Mouse (Mus musculus): ENCODE measurements at regions not wholly inside any gene's neighbourhood (a gene's known extent, or its start where the extent isn't known, plus 50 kb on each side); places are given as distances from the start of the nearest gene placed in this dataset.

DNA sequence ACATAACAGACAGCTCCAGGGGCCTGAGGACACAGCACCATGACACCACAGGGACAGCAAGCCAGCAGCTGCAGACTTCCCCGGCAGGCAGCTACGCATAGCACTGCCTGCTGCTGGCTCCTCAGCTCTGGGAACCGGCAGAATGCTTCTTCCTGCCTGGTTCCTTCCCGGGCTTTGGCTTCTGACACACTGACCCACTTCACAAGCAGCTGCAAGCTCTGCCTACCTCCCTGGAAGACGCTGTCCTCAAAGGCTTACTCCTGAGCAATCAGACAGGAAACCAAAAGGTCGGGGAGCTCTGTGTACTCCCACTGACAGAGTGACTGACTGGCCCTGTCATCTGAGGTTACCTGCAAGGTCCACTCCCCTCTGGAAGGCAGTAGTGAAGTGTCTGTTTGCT, 159.5 kb upstream of the Zfp618 start:
- DNase-seq (ENCODE audit: extremely low spot score in 1 of 2, low spot score in 2 of 2) = peak in 1 of 2 experiments; percentile 61
- intact Hi-C loops (cut with DNase I) = no loop called here

DNA sequence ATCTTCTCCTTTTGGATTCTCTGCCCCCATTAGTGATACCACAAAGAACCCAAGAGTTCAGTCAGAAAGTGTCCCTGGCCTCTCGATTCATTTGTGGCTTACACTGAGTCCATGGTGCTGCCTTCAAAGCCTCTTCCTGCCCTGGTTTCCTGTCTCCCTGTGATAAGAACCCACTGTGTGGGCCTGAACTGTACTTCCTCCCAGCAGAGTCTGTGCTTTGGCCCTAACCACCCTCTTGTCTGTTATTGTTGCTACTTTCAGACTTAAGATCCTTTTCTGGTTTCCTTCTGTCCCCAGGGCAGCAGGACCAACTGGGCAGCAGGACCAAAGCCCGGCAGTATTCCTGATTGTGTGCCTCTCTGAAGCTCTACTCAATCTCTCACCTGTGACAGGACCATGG, 158.6 kb upstream of the Zfp618 start:
- intact Hi-C loops (cut with DNase I) = no loop called here
- DNase-seq (ENCODE audit: extremely low spot score in 1 of 2, low spot score in 2 of 2) = peak in 1 of 2 experiments; percentile 32

DNA sequence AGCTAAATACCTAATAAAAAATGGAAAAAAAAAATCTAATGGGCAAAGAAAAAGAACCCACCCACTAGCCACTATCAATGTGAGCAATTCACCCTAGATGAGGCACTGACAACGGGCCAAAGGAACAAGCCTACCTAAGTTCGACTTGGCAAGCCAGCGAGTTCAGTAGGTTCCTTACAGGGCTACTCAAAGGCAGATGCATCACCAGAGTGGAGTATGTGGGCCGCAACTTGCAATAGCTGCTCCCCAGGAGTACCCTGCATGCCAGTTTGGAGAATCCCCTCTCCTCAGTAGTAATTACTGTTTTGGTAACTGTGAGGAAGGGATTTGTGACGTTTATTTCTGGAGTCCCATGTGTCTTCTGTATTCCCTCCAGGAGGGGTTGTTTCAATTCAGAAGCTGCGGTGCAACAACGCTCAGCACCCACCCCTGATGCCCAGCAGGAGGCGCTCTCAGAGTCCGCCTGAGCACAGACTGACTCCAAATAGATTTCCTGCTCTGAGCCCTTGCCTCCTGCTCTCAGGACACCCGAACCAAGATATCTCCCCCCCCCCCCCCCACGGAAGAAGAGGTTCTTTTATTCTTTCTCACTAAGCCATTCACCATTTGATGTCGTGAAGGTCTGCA, 157.3 kb upstream of the Zfp618 start:
- intact Hi-C loops (cut with DNase I) = no loop called here
- DNase-seq (ENCODE audit: extremely low spot score in 1 of 2, low spot score in 2 of 2) = no peak

DNA sequence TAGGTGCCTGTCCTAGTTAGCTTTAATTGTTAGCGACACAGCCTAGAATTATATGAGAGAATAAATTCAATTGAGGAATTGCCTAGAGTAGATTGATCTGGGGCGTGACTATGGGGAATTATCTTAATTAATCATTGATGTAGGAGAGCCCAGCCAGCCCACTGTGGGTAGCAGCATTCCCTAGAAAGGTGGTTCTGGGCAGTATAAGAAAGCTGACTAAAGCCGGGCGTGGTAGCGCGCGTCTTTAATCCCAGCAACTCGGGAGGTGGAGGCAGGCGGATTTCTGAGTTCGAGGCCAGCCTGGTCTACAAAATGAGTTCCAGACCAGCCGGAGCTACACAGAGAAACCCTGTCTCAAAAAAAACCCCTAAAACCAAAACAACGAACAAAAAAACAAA, 156.8 kb upstream of the Zfp618 start:
- intact Hi-C loops (cut with DNase I) = no loop called here
- DNase-seq (ENCODE audit: extremely low spot score in 1 of 2, low spot score in 2 of 2) = no peak

DNA sequence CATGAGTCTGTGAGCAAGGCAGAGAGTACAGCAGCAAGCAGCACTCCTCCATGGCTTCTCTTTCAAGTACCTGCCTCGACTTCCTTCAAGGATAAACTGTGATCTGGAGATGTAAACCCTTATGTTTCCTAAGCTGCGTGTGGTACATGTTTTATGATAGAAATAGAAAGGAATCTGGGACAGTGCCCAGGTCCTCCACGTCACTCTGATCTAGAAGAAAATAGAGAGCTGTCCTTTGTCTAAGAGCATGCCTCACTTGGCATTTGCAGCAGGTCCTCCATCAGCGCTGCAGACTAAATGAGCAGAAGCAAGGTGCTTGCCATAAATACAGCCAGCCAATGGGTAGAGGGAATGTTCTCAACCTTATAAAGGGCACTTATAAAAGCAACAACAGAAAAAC, 156.3 kb upstream of the Zfp618 start:
- DNase-seq (ENCODE audit: extremely low spot score in 1 of 2, low spot score in 2 of 2) = peak in 1 of 2 experiments; percentile 33
- intact Hi-C loops (cut with DNase I) = no loop called here

DNA sequence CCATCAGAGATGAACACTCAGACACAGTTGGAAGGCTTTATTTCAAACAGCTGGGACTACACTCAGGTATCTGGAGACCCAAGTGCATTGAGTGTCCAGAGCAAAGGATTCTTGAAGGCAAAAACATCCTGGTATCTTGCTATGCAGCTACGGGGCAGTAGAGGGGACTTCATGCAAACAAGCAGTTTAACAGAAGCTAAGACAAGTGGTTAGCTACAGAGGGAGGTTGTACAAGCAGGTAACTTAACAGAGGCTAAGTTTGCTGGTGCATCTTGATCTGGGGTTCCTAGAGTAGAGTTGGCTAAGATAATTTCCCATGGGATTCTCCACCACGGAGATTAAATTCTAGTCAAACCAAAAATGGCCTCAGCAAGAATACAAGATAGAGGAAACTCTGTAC, 145.5 kb upstream of the Zfp618 start:
- no peak for DNase-seq (ENCODE audit: extremely low spot score in 1 of 2, low spot score in 2 of 2)
- intact Hi-C loops (cut with DNase I) = loop anchor here (2.0 kb wide), 1 partner anchor 301 kb away; no protein-coding TSS in a partner anchor

DNA sequence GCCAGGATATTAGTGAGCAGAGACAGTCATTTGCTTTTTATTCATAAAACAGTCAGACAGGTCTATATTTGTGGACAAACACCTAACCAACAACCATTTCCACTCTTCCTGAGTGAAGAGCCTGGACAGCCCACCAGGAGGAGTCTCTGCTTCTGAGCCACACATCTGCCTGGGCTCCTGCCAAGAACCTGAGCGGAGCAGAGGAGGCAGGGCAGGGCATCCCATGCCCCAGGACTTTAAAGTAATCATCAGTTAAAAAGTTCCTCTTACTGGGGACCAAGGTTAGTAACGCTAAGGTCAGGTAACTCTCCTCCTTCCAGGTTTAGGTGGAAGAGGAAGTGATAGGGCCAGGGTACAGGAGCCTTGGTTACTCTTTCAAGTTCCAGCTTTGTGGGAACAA, 144.1 kb upstream of the Zfp618 start:
- no peak for DNase-seq (ENCODE audit: extremely low spot score in 1 of 2, low spot score in 2 of 2)
- intact Hi-C loops (cut with DNase I) = loop anchor here (2.0 kb wide), 1 partner anchor 300 kb away; no protein-coding TSS in a partner anchor

DNA sequence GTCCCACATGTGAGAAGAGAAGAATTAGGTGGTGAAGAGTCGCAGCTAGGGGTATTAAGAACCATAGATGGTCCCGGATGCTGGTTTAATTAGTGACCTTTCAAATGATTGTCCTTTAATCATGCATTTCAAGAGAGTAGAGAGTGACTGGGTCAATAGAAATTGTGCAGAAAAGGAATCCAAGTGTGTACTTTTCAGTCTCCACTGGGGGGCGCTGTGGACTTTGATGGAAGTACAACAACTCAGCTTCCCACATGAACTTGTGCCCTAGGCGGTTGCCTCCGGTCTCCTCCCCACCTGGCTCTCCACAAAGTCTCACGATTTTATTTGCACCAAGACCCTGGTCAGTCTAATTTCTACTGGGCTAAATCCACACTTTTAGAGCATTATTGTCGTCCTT, 142.8 kb upstream of the Zfp618 start:
- DNase-seq (ENCODE audit: extremely low spot score in 1 of 2, low spot score in 2 of 2) = peak; percentile 34 to 83
- intact Hi-C loops (cut with DNase I) = no loop called here

DNA sequence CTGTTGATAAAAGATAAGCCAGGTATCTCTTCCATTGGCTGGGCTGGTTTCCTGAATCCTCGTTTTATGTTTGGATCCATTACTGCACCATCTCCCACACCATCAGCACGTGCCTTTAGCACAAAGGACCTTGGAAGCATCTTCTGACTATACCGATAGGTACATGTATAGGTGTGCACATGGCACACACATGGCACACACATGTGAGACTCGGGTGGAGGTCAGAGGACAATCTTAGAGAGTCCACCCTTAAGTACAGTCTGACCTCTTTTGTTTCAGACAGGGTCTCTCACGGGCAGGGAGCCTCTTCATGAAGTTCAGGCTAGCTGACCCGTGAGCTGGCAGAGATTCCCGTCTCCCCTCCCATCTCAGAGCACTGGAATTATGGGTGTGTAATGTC, 142.3 kb upstream of the Zfp618 start:
- DNase-seq (ENCODE audit: extremely low spot score in 1 of 2, low spot score in 2 of 2) = no peak
- intact Hi-C loops (cut with DNase I) = no loop called here

DNA sequence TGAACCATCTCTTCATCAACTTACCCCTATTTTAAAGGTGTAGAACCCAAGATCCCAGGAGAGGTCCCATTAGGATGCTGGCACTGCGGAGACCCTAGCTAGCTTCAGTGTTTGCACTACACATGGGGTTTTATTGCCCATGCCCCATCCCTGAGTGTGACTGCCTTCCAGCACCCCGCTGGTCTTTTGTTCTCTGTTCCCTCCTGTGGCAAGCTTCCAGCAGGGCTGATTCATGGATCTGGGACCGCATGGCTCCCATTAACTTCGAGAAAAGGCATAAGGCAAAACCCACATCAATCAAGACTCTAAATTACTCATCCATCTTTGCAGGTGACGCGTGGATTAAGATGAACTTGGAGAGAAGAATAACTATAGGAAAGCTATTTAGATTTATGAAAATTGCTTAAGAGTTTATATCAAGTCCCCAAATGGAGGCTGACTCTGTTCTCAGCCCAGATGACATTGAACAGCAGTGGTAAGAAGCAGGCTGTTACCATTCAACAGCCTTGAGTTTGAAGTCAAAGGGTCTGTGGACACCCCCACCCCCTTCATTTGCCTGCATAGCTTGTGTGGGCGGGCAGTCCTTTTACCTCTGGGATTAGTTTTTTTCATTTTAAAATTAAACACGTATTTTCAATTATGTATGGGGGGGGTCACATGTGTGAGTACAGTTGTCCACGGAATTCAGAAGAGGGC, 141.7 kb upstream of the Zfp618 start:
- intact Hi-C loops (cut with DNase I) = no loop called here
- peak; percentile 9 to 49 for DNase-seq (ENCODE audit: extremely low spot score in 1 of 2, low spot score in 2 of 2)

DNA sequence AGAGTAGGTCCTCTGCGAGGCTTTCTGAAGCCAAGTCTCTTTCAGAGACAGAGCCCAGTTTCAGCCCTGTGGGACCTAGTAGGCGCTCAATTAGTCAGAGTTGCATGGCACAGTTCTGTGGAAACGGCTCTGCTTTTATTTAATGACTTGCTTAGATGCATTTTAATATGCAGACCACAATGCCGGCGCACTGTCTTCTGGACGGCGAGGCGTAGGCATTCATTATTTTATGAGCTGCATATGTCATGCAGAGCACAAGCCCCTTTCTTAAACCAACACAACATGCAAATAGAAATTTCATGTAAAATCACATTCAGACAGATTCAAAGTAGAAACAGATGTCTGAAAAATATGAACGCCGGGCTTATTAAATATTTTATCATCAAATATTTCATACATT, 140.8 kb upstream of the Zfp618 start:
- intact Hi-C loops (cut with DNase I) = no loop called here
- no peak for DNase-seq (ENCODE audit: extremely low spot score in 1 of 2, low spot score in 2 of 2)

DNA sequence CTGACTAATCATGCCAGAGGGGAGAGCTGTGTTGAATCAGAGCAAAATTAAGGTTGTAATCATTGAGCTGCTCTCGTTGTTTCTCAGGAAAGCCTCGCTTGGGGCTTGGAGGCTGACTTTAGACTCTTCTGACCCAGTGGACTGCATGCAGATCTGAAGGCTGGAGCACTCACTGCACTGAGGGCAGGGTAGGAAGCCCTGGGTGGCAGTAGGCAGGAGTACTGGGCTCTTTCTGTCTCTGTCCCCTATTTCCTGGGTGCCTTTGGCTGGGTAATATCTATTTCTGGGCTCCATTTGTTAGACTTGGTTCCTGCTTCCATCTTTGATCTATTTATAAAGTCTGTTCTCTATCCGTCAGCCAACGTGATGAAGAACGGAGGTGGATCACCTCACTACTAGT, 140.1 kb upstream of the Zfp618 start:
- DNase-seq (ENCODE audit: extremely low spot score in 1 of 2, low spot score in 2 of 2) = no peak
- intact Hi-C loops (cut with DNase I) = no loop called here

DNA sequence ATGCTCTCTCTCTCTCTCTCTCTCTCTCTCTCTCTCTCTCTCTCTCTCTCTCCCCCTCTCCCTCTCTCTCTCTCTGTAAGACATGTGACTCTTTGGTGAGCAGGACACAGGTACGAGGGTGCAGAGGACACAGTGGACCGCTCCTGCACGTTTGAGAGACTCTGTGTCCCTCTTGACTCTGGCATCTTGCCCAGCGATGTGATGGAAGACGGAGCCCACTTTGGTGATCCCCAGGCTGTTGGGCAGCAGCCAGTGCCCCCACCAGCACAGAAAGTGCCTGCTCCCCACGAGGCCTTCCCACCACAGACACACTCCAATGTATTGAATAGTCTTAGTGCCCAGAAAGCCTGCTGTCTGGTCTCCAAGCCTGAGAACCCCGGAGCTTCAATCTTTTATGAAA, 136.4 kb upstream of the Zfp618 start:
- intact Hi-C loops (cut with DNase I) = no loop called here
- DNase-seq (ENCODE audit: extremely low spot score in 1 of 2, low spot score in 2 of 2) = no peak

DNA sequence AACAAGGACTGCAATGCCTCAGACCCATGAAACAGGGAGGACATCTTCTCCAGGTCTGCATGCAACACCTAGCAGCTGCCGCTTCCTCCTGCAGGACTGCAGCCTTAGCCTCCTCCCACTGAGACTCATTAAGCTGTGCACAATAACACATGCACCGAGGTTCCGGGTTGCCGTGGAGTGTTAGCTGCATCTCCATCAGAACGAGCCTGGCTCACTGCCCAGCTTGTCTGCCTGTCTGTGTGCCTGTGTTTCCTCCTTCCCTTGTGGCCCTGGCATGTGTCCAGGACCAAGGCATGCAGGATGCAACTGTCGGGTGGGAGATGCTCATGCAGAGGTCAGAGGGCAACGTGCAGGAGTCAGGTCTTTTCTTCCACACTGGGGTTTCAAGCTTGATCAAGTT, 131.4 kb upstream of the Zfp618 start:
- intact Hi-C loops (cut with DNase I) = no loop called here
- DNase-seq (ENCODE audit: extremely low spot score in 1 of 2, low spot score in 2 of 2) = peak; percentile 9 to 80

DNA sequence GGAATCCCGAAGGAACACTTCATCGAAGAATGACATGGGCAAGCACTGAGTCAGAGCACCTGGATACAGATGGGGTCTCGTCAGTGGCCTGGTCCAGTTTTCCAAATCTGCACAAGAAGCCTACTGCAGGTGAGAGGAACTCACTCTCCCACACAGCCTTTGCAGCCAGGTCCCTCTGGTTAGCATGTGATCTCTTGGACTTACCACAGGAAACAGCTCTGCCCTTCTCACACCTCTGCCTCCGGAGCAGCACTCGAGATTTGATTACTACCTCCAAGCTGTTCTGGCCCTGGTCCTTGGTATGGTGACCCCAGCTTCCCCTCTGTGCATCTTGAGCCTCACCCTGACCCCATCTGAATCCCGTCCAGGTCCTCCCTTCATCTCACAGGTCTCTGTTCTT, 128.5 kb upstream of the Zfp618 start:
- DNase-seq (ENCODE audit: extremely low spot score in 1 of 2, low spot score in 2 of 2) = no peak
- intact Hi-C loops (cut with DNase I) = no loop called here

DNA sequence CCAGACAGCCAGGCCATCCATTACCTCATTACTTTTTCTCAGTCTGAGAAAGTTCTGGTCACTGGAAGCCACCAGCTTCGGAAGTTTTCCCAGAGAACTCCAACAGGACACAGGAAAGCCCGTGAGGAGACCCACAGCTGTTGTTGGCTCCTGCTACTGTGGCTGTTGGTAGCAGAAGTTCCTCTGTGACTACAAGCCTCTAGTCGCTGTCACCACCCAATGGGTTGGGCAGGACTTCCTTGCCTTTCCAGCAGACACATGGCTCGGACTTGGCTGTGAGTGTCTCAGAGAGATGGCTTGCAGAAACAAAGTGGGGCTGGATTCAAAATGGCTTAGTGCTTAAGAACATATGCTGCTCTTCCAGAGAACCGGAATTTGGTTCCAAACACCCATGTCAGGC, 114.8 kb upstream of the Zfp618 start:
- intact Hi-C loops (cut with DNase I) = no loop called here
- DNase-seq (ENCODE audit: extremely low spot score in 1 of 2, low spot score in 2 of 2) = no peak

DNA sequence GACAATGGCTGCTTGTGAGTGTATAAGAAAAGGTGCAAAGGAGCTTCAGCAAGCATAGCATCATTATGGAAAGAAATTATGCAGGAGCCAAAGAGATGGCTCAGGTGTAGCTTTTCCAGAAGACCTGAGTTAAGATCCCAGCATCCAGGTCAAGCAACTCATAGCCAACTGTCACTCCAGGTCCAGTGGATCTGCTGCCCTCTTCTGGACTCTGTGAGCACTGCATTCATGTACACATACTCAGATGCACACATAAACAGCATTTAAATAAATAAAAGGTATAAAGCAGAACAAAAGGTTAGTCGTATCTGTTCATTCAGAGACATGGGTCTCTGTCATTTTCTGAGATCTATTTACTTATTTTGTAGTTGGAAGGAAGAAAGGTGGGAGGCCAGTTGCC, 112.0 kb upstream of the Zfp618 start:
- DNase-seq (ENCODE audit: extremely low spot score in 1 of 2, low spot score in 2 of 2) = no peak
- intact Hi-C loops (cut with DNase I) = no loop called here

DNA sequence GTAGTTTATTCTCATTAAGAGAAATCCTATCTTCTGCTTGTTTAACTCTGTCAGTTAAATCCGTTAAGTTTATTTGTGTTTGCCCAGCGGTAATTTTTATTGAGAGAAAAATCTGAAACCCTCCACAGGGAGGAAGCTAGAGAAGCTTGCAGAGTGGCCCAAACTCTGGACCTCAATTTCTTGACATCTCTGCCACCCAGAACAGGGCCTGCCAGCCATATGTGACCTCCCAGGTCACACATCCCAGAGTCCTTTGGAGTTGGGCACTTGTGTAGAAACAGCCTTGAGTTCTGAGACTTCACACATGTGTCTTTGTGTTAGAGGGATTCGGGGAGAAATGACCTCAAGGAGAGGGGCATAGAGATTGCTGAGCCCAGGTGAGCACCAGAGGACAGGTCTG, 109.0 kb upstream of the Zfp618 start:
- DNase-seq (ENCODE audit: extremely low spot score in 1 of 2, low spot score in 2 of 2) = no peak
- intact Hi-C loops (cut with DNase I) = no loop called here

DNA sequence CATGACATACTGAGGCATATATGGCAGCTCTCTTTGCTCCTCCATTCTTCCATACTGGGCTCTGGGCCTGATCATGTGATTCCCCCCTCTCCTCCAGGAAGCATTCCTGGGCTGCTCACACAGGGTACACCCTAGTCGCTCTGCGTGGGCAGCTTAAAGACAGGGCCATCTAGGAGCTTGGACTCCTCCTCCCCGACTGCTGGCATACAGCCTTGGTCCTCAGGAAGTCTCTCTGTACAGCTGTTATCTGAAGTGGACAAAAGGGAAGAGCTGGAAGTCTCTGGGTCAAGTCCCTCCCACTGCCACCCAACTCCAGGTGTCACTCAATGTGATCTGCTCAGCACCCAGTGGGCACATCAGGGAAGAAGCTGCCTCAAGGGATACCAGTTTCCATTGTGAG, 102.6 kb upstream of the Zfp618 start:
- intact Hi-C loops (cut with DNase I) = no loop called here

DNA sequence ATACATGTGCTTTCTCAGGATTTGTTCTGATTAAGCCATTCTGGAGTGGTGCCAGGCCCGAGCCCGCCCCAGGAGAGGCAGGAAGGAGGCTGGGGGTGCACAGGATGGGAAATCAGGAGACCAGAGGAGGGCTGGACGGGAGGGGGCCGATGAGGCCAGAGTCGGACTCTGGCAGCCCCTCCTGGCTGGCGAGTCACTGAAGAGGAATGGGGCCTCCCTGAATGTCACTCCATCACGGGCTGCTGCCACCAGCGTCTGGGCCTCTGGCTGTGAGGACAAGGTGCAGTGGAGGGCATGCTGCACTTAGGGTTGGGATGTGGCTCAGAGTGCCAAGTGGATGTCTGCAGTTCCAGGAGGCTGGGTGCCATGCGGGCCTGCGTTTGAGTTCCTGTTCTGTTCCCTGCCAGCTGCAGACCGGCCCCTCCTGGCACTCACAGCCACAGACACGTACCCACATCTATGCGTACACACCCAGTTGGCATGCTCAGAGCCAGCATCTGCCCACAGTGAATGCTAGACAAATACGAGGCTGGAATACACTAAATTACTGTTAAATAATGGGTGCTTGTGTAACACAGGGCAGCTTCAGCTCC, 94.9 kb upstream of the Zfp618 start:
- DNase-seq (ENCODE audit: extremely low spot score in 1 of 2, low spot score in 2 of 2) = peak; percentile 52 to 64
- intact Hi-C loops (cut with DNase I) = no loop called here

More for the DNA sequence above, 102.6 kb upstream of the Zfp618 start:
- no peak for DNase-seq (ENCODE audit: extremely low spot score in 1 of 2, low spot score in 2 of 2)

All from left cerebral cortex, postnatal 10 days (tissue).